Mouse (Mus musculus) frontal cortex, adult 2 months (tissue): Measurements from ENCODE around the gene Rab7. TPM values are rescaled to one million over a fixed set of nuclear protein-coding genes. Genes with fewer than 3 reads are reported as not detected.

Source experiments
- polyA plus RNA-seq: library from polyadenylated mRNA; depleted of rRNA; stranded (reverse); fragments of >200 nt; gene quantifications from 2 replicates; pipeline ENCODE4 v1.2.3, GENCODE M21; 2012; rRNA removed

Gene Rab7
- polyA plus RNA-seq, 1 experiment, result 392 TPM

Other genes with a start within 250 kb of the Rab7 start
- 15.3 and 17.2 TPM in 2 replicates for gene Rab43, start 233.1 kb downstream of the Rab7 start, polyA plus RNA-seq
- gene Gm45140, start 209.5 kb downstream of the Rab7 start, polyA plus RNA-seq, result 3.8 and 5.9 TPM in 2 replicates
- 26.7 and 26.9 TPM in 2 replicates for gene Isy1, start 206.5 kb downstream of the Rab7 start, polyA plus RNA-seq
- gene Cnbp, start 194.2 kb downstream of the Rab7 start, polyA plus RNA-seq, result 326 and 335 TPM in 2 replicates
- 170 TPM in 2 replicates for gene Copg1, start 157.5 kb downstream of the Rab7 start, polyA plus RNA-seq
- gene Hmces, start 131.3 kb downstream of the Rab7 start, polyA plus RNA-seq, result 42.2 and 43.0 TPM in 2 replicates
- 56.0 and 56.4 TPM in 2 replicates for gene H1fx, start 63.6 kb downstream of the Rab7 start, polyA plus RNA-seq
- gene Rpn1, start 39.2 kb upstream of the Rab7 start, polyA plus RNA-seq, result 125 and 138 TPM in 2 replicates
- gene Gata2, start 148.6 kb upstream of the Rab7 start, polyA plus RNA-seq, result 5.7 and 7.4 TPM in 2 replicates
- gene Dnajb8, start 177.0 kb upstream of the Rab7 start, polyA plus RNA-seq, result not detected in 2 replicates